Mouse (Mus musculus): ENCODE data around the gene Tpsg1. TPM values are rescaled to one million over a fixed set of nuclear protein-coding genes. Genes with fewer than 3 reads are reported as not detected.

Gene Tpsg1
- polyA plus RNA-seq, 1 experiment, result 0.99 TPM

- Histone ChIP-seq H3K4me1 (ENCODE audit: control insufficient read depth, insufficient read depth, insufficient read length, low read length) (no peaks in the 10 kb centered on the region), H3K4me3 (ENCODE audit: insufficient read depth, low read depth, low read length) (no peak overlapping the region), H3K27ac (replicated peaks; ENCODE audit: low read depth, low read length) (no peak overlapping the region)
Observed at GRCm38 (mm10) chr17:25398520-25398838, 29.4 kb downstream of the Tpsg1 start.

DNA sequence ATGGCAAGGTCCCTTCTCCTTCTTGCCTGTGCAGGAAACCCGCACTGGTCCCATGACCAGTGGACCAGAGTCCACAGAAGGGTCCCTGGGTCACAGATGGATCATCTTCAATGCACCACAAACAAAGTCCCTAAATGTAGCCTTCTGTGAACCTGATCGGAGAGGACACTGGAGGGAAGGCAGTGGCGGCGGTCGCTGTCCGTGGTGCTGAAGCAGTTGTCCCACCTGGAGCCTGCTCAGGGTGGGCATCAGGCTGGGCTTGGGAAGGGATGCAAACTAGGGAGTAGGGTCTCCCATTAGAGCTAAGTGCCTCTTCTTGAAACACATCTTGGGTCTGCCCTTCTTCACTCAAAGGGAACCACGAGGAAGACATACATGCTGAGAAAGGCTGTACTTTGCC lies 31.4 kb downstream of the Tpsg1 start:
- Histone ChIP-seq H3K4me1 (ENCODE audit: control insufficient read depth, insufficient read depth, insufficient read length, low read length) (no peaks in the 10 kb centered on the region), H3K27ac (replicated peaks; ENCODE audit: low read depth, low read length) (no peak overlapping the region), H3K4me3 (ENCODE audit: insufficient read depth, low read depth, low read length) (no peak overlapping the region)

GRCm38 (mm10) chr17:25401491-25401890 lies 32.4 kb downstream of the Tpsg1 start:
- Histone ChIP-seq H3K4me3 (ENCODE audit: insufficient read depth, low read depth, low read length) (no peak overlapping the region), H3K27ac (replicated peaks; ENCODE audit: low read depth, low read length) (no peak overlapping the region), H3K4me1 (ENCODE audit: control insufficient read depth, insufficient read depth, insufficient read length, low read length) (no peaks in the 10 kb centered on the region)

DNA sequence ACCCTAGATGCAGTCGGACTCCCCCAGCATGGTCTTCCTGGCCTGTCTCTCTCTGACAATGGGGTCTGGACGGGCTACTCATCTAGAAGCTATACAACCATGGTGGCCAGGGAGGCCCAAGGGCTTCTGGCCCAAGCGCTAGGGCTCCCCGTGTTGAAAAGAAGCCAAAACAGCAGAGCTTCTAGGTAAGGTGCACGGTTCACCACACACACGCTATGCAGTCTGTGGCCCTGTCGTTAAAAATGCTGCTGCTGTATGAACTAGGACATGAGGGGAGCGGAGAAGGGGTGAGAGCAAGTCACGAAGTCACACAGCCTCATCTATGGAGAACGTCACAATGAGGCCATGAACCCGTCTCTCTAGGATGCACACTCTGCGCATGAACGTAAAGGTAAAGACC lies 33.2 kb downstream of the Tpsg1 start:
- no peak overlapping the region for H3K4me3 ChIP-seq (ENCODE audit: insufficient read depth, low read depth, low read length)
- H3K27ac ChIP-seq (replicated peaks; ENCODE audit: low read depth, low read length), result no peak overlapping the region
- H3K4me1 ChIP-seq (ENCODE audit: control insufficient read depth, insufficient read depth, insufficient read length, low read length), result no peaks in the 10 kb centered on the region

DNA sequence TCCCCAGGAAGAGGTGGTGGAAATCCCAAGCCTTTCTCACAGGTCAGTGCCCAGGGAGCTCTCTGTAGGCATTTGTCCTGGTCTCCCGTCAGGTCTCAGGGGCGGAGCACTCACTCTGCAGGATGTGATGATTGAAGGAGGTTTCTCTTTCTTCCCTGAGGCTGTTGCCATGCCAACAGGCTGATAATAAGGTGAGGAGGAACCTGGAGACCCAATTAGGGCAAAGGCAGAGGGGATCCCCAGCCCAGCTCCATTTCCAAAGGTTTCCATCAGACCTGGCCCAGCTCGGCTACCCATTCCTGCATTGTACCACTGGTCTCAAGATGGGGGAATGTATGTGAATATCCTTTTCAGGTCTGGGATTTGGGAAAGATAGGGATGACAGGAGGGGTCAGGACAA lies 35.1 kb downstream of the Tpsg1 start:
- Histone ChIP-seq H3K4me3 (ENCODE audit: insufficient read depth, low read depth, low read length) (no peak overlapping the region), H3K4me1 (ENCODE audit: control insufficient read depth, insufficient read depth, insufficient read length, low read length) (no peaks in the 10 kb centered on the region), H3K27ac (replicated peaks; ENCODE audit: low read depth, low read length) (no peak overlapping the region)

DNA sequence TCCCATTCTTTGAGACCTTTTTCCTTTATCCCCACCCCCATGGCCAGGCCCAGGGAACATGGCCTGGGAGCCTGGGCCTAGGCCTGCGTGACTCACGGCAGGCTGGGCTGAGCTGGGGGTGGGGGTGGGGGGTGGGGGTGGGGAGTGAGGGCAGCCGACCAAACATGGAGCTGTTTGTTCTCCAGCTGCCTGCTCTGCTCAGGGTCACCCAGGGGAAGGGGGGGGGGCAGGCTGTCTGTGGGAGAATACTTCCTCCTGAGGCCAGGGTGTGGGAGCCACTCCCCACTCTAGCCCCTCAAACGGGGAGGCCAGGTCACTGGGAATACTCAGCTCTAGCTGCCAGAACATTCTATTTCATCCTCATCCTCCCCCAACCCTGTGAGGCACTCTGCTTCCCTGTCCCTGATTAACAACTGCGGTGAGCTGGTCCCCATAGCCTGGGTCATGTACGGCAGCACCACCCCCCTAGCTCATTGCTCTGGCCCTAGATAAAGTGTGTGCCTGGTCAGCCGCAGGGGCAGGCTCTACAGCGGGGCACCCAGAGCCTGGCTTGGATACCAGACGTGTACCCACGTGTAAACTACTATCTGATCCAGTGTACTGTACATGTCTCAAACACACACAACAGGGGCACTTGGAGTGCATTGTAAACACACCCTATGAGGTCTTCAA lies 36.3 kb downstream of the Tpsg1 start:
- no peaks in the 10 kb centered on the region for H3K4me1 ChIP-seq (ENCODE audit: control insufficient read depth, insufficient read depth, insufficient read length, low read length)
- no peak overlapping the region for H3K27ac ChIP-seq (replicated peaks; ENCODE audit: low read depth, low read length)
- H3K4me3 ChIP-seq (ENCODE audit: insufficient read depth, low read depth, low read length), result no peak overlapping the region

DNA sequence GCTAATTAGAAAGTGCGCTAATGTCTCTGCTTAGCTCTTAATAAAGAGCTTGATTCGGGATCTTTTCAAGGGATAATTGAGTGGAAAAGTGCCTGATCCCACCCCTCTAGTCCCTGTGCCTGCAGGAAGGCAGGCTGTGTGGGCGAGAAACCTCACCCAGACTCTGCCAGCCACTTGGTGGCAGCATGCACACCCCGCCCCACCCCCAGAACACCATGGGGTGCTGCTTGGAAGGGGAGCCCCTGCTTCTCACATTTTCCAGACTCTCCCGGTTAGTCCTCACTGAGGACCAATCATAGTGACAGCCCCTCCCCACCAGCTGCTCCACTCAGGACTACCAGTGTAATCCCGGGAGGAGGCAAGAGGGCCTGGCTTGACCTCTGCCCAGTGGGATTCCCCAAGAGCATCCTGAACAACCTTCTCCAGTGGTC lies 37.0 kb downstream of the Tpsg1 start:
- Histone ChIP-seq H3K4me3 (ENCODE audit: insufficient read depth, low read depth, low read length) (no peak overlapping the region), H3K27ac (replicated peaks; ENCODE audit: low read depth, low read length) (no peak overlapping the region), H3K4me1 (ENCODE audit: control insufficient read depth, insufficient read depth, insufficient read length, low read length) (no peaks in the 10 kb centered on the region)

GRCm38 (mm10) chr17:25407352-25407751 lies 38.3 kb downstream of the Tpsg1 start:
- no peak overlapping the region for H3K27ac ChIP-seq (replicated peaks; ENCODE audit: low read depth, low read length)
- no peak overlapping the region for H3K4me3 ChIP-seq (ENCODE audit: insufficient read depth, low read depth, low read length)
- H3K4me1 ChIP-seq (ENCODE audit: control insufficient read depth, insufficient read depth, insufficient read length, low read length), result no peaks in the 10 kb centered on the region

- no peak overlapping the region for H3K4me3 ChIP-seq (ENCODE audit: insufficient read depth, low read depth, low read length)
- H3K27ac ChIP-seq (replicated peaks; ENCODE audit: low read depth, low read length), result no peak overlapping the region
- no peaks in the 10 kb centered on the region for H3K4me1 ChIP-seq (ENCODE audit: control insufficient read depth, insufficient read depth, insufficient read length, low read length)
Observed at GRCm38 (mm10) chr17:25408302-25408999, 39.4 kb downstream of the Tpsg1 start.

DNA sequence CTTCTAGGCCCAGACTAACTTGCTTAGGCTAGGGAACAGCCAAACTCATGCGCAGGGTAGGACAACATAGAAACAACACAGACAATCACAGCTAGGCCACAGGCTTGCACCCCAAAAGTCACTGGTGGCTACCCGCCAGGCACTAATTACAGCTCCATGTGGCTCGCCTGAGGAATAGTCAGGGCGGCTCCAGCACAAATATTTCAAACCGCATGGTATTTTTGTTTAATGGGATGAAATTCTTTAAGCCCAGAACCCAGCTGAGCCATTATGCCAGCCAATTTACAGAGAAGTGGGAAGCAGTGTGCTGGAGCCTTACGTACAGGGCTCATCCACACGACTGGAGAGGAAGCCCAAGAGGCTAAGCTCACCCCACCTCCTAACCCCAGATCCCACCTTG lies 40.5 kb downstream of the Tpsg1 start:
- H3K27ac ChIP-seq (replicated peaks; ENCODE audit: low read depth, low read length), result no peak overlapping the region
- 0 out of 2 replicates have a peak, but pooled peaks cover 2% of the 10 kb centered on the region for H3K4me1 ChIP-seq (ENCODE audit: control insufficient read depth, insufficient read depth, insufficient read length, low read length)
- no peak overlapping the region for H3K4me3 ChIP-seq (ENCODE audit: insufficient read depth, low read depth, low read length)

DNA sequence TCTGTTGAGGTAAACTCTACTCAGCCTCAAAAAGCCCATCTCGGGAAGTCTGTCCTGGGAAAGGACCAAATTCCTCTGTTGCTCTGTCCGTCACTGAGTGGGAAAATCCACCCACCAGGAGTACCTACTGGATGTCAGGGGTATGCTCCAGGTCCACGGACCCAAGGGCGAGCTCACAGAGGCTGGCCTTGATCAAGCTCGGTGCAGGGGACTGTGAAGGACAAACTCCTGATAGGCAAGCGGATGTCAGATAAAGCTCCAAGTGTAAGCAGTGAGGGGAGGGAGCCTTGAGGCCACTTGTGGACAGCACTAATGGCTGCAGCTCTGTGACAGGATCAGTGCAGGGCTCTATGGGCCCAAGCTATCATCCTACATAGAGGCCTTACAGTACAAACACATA lies 41.1 kb downstream of the Tpsg1 start:
- no peak overlapping the region for H3K4me3 ChIP-seq (ENCODE audit: insufficient read depth, low read depth, low read length)
- H3K27ac ChIP-seq (replicated peaks; ENCODE audit: low read depth, low read length), result no peak overlapping the region
- 0 out of 2 replicates have a peak, but pooled peaks cover 2% of the 10 kb centered on the region for H3K4me1 ChIP-seq (ENCODE audit: control insufficient read depth, insufficient read depth, insufficient read length, low read length)

DNA sequence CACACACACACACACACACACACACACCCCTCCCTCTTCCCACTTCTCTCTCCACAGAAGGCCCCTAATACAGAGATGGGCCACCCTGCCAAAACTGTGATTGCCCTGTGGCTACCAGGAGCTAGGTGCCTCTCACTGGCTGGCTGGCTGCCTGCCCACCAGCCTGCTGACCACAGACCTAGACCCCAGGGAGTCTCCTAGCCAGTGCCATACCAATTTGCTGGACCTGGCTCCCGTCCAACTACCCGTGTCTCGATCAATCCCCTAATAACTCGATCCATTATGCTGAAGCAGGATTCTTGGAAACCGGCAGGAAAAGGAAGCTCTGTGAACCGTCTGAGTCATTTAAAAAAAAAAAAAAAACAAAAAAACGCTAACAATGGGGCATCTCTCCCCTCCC lies 41.7 kb downstream of the Tpsg1 start:
- H3K27ac ChIP-seq (replicated peaks; ENCODE audit: low read depth, low read length), result no peak overlapping the region
- H3K4me3 ChIP-seq (ENCODE audit: insufficient read depth, low read depth, low read length), result no peak overlapping the region
- H3K4me1 ChIP-seq (ENCODE audit: control insufficient read depth, insufficient read depth, insufficient read length, low read length), result 0 out of 2 replicates have a peak, but pooled peaks cover 2% of the 10 kb centered on the region

- 0 out of 2 replicates have a peak, but pooled peaks cover 2% of the 10 kb centered on the region for H3K4me1 ChIP-seq (ENCODE audit: control insufficient read depth, insufficient read depth, insufficient read length, low read length)
- H3K4me3 ChIP-seq (ENCODE audit: insufficient read depth, low read depth, low read length), result no peak overlapping the region
- H3K27ac ChIP-seq (replicated peaks; ENCODE audit: low read depth, low read length), result no peak overlapping the region
Observed at GRCm38 (mm10) chr17:25411251-25411650, 42.2 kb downstream of the Tpsg1 start.

GRCm38 (mm10) chr17:25414209-25414608 lies 45.1 kb downstream of the Tpsg1 start:
- Histone ChIP-seq H3K27ac (replicated peaks; ENCODE audit: low read depth, low read length) (no peak overlapping the region), H3K4me3 (ENCODE audit: insufficient read depth, low read depth, low read length) (no peak overlapping the region), H3K4me1 (ENCODE audit: control insufficient read depth, insufficient read depth, insufficient read length, low read length) (0 out of 2 replicates have a peak, but pooled peaks cover 2% of the 10 kb centered on the region)

DNA sequence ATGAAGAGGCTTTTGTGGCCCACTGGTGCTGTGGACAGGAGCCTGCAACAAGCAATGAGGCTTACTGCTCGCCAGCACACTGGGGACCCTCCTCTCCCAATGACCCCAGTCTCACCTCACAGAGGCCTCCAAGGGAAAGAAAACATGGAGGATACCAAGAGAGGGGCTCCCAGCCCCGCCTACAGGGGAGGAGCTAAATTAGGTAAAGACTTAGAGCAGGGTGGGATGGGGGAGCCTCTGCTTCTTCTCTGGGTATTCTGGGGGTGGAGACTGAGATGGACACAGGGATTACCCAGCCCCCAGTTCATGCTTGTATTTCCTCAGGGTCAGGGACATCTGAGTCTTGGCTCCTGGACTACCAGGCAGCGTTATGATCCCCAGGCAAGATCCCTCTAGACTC lies 45.8 kb downstream of the Tpsg1 start:
- H3K4me1 ChIP-seq (ENCODE audit: control insufficient read depth, insufficient read depth, insufficient read length, low read length), result 0 out of 2 replicates have a peak, but pooled peaks cover 2% of the 10 kb centered on the region
- no peak overlapping the region for H3K27ac ChIP-seq (replicated peaks; ENCODE audit: low read depth, low read length)
- no peak overlapping the region for H3K4me3 ChIP-seq (ENCODE audit: insufficient read depth, low read depth, low read length)

DNA sequence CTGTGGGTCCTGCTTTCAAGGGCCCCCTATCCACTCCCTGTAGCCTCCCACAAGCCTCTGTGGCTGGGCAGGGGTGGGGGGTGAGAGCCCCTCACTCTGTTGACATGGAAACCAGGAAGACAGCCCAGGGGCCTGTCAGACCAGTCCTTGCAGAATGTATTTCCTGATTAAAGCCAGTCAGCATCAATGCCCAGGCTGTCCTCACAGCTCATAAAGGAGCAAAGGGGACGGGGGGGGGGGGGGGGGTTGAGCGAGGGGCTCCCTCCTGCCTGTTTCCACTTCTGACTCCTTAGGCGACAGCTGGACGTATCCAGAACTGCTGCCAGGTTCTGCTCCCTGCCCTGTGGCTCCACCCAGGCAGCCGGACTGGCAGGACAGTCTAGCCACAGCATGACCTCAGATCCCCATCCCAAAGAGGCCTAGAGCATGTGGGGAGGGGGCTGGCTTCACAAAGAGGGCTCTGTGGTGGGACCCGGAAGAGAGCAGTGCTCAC lies 46.4 kb downstream of the Tpsg1 start:
- Histone ChIP-seq H3K27ac (replicated peaks; ENCODE audit: low read depth, low read length) (no peak overlapping the region), H3K4me1 (ENCODE audit: control insufficient read depth, insufficient read depth, insufficient read length, low read length) (0 out of 2 replicates have a peak, but pooled peaks cover 2% of the 10 kb centered on the region), H3K4me3 (ENCODE audit: insufficient read depth, low read depth, low read length) (no peak overlapping the region)
